Mouse (Mus musculus): Measurements from ENCODE around the gene Myo1d. TPM values are rescaled to one million over a fixed set of nuclear protein-coding genes. Genes with fewer than 3 reads are reported as not detected.

The Myo1d gene
- polyA plus RNA-seq, 2 experiments from 2014 or later: 0.70 to 1.1 TPM

GRCm38 (mm10) chr11:80539056-80539455 is 240.8 kb downstream of the Myo1d start:
- ATAC-seq: no peak

DNA sequence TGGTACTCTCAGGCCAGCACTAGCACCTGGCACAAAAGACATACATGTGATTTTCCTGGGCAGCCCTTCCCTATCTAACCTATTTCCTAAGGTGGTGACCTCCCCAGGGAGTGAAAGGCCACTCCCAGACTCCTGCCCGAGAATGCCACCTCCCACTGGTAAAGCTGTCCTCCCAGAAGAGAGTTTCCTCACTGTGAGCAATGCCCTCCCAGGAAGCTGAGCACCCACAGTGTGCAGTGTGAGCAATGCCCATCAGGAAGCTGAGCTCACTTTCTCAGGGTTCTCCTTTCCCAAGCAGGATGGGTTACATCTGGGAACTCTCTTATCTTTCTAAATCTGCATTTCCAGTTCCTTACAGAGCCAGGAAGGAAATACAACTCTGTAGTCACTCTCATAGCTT is 246.9 kb downstream of the Myo1d start:
- no peak for ATAC-seq

- ATAC-seq: no peak
Measured at GRCm38 (mm10) chr11:80529149-80529548, 250.7 kb downstream of the Myo1d start.

- ATAC-seq: no peak
Measured at GRCm38 (mm10) chr11:80527697-80528096, 252.1 kb downstream of the Myo1d start.

DNA sequence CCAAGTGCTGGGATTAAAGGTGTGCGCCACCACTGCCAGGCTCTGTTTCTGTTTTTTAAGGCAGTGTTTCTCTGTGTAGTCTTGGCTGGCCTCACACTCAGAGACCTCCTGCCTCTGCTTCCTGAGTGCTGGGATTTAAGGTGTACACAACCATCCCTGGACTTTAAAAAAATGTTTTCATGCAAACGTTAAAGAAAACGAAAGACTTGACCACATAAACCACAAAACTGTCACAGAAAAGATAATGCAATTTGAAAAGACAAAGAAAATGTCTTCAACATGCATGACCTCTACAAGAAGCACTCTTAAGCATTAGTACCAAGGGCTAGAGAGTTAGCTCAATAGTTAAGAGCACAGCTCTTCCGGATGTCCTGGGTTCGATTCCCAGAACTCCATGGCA is 255.6 kb downstream of the Myo1d start:
- no peak for ATAC-seq

- ATAC-seq: no peak
Measured at GRCm38 (mm10) chr11:80523410-80523809, 256.4 kb downstream of the Myo1d start.

- no peak for ATAC-seq
Measured at GRCm38 (mm10) chr11:80522852-80523251, 257.0 kb downstream of the Myo1d start.

GRCm38 (mm10) chr11:80521148-80521547 is 258.7 kb downstream of the Myo1d start:
- no peak for ATAC-seq

DNA sequence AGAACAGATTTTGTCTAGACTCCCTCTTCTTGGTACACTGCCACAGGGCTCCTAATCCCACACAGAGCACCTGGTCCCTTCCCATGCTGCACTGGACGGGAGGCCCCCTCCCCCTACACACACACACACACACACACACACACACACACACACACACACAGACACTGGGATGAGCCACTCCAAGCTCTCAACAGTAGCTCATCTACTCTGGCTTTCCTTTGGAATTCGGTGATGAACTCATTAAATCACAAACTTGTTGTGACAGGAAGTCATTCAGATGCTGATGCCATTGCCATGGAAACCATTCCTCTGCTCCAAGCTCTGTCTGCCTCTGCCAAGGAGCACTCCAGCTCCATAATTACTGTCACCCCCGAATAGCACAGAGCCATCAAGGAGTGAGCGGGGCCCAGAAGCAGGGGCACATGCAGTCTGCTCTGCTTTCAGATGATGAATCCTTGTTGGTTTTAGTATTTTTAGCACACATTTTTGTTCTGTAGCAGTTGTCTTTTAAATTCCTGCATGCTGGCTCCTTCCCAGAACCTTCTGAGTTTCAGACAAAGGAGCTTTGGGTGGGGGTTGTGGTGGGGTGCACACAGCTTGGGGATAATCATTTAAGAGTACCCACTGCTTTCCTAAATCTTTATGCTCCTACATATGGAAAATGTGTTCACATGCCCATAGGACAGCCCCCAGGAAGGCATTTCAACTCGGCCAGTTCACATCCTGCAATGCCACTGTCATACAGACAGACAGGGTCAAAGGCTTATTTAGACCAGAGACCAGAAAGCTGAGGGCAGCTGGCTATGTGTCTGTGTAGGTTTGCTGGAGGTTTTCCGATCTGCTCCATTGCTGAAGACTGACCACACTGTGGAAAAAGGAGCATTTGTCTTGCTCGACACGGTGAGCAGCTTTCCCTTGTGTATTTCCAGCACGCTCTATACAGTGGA is 261.1 kb downstream of the Myo1d start:
- ATAC-seq: no peak

DNA sequence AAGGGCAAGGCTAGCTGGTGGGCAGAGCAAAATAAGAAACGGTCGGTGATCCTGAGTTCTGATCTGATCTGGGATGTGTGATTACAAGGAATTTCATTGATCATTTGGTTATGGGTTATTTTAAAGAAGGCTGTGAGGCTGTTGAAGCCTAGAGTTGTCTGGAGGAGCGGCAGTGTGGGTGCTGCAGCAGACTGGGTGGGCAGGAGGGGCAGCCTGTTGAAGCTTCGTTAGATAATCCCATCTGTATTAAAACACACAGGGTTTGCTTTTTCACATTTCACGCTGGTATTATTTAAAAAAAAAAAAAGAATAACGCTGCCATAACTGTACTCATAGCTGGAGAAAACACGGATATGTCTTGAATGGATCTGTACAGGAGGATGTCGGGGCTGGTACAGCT is 263.9 kb downstream of the Myo1d start:
- no peak for ATAC-seq

- no peak for ATAC-seq
Measured at GRCm38 (mm10) chr11:80515346-80515745, 264.5 kb downstream of the Myo1d start.

GRCm38 (mm10) chr11:80513796-80514195 is 266.0 kb downstream of the Myo1d start:
- no peak for ATAC-seq

DNA sequence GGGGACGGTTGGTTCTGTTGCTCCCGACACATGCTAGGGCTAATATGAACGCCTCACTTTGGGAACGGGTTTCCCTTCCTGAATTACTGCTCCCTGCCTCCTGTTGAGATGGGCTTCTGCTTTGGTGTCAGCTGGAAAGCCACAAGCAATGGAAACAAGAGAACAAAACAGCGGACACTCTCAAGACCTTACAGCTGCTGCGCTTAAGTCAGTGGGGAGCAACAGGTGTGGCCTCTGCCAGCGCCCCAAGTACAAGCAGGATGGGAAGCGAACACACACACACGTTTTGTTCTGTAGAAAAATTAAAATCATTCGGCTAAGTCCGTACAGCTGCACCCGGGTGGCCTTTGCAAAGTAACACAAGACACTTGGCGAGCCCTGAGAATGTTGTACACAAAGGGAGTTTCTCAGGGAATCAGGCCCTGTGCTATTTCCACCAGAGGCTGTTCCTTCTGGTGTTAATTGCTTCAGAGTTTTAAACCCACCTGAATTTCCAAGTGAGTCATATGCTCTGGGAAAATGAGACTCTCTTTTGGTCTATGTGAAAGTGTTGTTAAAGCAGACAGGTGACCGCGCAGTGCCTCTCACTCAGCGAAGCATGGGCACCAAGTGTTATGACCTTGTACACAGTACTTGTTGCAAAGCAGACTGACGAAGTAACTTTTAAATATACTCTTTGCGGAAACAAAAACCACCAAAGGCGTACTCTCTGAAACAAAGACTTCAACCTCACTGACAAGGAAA is 267.3 kb downstream of the Myo1d start:
- ATAC-seq: no peak

GRCm38 (mm10) chr11:80510124-80510523 is 269.7 kb downstream of the Myo1d start:
- no peak for ATAC-seq

DNA sequence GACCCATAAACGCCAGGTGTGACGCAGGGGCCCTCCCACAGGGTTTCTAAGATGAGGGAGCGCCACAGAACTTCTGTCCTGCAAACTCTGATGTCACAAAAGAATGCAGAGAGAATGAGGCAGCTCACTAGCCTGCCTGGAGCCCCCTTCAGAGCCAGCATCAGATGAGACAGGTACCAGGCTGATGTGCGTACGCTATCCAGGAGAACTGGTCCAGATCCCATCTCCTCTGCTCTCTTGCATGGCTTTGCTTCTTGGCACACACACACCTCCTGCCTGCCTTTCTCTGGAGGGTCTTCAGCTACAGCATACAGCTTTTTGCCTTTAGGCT is 270.7 kb downstream of the Myo1d start:
- no peak for ATAC-seq

GRCm38 (mm10) chr11:80508361-80509175 is 271.3 kb downstream of the Myo1d start:
- ATAC-seq: peak; percentile 83

GRCm38 (mm10) chr11:80507791-80508190 is 272.0 kb downstream of the Myo1d start:
- no peak for ATAC-seq

DNA sequence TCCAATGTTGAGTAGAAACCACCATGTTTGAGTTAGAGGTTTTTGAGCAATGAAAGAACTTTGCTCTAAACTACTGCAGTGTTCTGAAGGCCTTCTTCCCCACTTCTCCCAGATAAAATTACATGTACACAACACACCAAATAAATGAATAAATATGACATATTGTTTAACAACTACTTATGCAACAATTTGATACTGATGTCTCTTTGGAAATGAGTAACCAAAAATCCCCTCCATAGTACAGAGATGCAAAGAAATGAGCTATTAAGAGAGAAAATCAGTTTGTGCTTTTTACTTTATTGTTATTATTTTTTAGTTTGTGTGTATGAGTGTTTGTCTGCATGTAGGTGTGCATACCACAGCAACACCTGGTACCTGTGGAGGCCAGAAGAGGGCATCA is 273.3 kb downstream of the Myo1d start:
- ATAC-seq: no peak

GRCm38 (mm10) chr11:80505581-80505980 is 274.2 kb downstream of the Myo1d start:
- ATAC-seq: no peak

GRCm38 (mm10) chr11:80504519-80505385 is 275.1 kb downstream of the Myo1d start:
- no peak for ATAC-seq

- peak; percentile 10 for ATAC-seq
Measured at GRCm38 (mm10) chr11:80503726-80504452, 275.9 kb downstream of the Myo1d start.

All from CD4-positive, CD25-positive, alpha-beta regulatory T cell, adult 4 months (primary cell).